Mouse (Mus musculus): ENCODE results near the gene Zbp1.
A peak's percentile ranks its signal among the peaks of the same experiment; 100 is the strongest.

Zbp1 gene

DNA sequence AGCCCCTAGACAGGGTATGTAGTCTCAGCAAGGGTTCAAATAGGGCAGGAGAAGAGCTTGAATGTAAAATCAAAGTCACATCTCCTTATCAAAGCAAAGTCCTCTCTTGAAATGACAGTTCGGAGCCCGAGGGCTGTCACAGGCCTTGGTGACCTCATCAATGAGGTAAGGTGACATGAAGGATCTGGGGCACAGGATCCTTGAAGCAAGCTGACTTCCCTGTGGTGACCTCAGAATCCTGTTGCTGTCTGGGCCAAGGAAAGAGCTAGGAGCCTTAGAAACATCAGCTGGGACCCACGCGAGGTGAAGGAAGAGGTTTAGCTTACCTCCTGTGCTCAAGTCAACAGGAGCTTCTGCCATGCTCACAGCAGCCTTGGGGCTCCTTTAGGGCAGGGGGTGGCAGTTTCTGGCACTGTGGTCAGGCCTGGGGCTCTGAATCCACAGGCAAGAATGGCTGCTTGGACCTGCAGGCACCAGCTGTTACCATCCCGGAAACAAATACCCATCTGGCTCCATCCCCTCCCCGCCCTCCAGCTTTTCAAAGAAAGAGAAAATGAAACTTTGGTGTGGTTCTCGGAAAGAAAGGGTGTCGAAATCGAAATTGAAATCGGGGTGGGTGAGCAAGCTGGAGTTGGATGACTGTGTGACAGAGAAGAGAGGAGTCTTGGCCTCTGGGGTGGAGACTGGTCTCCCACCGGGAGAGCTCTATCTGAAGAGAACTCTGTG, at the start of gene Zbp1:
TSS of gene Zbp1 (minus strand) at position 508 of the 726 bp plus-strand sequence.
- DNase-seq: no peak

DNA sequence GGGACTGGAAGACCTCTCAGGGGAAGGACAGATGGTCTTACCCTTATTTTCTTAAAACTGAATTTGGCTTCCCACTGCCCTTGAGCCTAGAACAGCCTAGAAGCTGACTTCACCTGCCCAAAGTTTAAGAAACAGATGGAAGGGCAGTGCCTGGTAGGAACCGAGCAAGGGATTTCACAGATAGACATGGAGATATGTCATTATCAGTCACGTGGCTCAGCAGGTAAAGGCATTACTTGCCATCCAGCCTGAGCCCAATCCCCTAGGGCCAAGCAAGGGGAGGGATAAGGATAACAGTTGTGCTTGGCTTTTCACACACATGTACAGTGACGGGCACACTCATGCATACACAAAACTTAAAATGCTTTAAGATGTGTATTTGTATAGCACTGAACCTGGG, 48.8 kb upstream of the Zbp1 start:
- no peak for DNase-seq

DNA sequence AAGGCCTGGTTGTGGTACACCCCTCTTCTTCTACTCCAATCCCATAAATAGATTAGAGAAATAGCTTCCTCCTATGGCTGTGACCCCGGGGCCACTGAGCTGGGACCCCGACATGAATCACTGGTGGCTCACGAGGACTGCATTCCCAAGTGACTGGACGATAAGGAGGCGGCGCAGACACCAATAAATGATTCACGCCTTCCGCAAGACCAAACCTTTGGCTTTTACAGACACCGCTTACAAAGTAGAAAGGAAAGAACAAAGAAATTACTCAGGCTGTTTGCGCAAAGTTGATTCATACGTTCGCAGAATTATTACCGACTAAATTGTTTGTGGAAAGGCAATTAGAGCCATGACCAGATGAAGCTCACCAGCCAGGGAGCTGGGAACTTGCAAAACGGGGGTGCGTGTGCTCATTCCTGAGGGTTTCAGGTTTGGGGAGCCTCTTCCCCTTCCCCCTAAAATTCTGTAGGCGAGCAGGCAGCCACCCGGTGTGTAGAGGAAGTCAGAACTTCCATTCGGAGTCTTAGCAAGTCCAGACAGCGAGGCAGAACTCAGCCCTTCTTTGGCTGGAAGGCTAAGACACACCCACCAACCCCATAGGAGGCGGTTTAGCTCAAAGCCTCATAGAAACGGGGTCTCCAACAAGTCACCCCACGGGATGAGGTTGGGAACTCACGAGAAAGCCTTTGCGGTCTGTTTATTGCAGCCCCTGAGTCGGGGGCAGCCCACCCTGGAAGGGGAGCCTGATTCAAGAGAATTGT, 47.8 kb upstream of the Zbp1 start:
- no peak for DNase-seq

DNA sequence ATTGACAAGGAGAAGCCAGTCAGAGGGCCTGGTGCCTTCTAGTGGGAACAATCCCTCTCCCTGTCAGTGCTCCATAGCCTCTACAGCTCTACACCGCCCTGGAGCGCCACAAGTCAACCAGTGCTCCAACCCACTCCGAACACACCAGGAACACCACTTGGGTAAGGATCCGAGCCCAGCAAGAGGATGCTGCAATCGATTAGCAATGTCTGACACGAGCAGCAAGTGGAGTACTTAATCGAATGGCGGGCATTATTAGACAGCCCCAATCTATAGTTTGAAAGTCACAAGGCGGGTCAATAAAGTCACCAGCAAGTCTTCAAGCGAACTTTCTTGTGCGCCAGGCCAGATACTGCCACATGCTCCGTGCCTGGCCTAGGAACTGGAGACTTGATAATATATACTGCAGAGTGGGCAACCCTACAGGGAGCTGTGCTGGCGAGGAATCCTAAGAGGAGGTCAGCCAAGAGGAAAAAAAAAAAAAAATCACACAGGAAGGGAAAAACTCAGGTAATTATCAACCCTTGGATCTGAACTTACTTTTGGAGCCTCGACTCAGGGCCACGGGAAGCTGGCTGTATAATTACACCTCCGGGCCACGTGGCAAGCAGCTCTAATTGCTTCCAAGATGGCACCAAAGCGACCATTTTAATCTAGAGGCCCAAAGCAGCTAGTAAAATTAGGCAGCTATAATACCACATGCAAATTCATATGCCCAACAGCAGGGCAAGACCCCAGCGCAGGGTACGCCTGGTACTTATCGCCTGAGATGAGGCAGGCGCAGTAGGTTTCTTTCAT, 46.9 kb upstream of the Zbp1 start:
- no peak for DNase-seq

DNA sequence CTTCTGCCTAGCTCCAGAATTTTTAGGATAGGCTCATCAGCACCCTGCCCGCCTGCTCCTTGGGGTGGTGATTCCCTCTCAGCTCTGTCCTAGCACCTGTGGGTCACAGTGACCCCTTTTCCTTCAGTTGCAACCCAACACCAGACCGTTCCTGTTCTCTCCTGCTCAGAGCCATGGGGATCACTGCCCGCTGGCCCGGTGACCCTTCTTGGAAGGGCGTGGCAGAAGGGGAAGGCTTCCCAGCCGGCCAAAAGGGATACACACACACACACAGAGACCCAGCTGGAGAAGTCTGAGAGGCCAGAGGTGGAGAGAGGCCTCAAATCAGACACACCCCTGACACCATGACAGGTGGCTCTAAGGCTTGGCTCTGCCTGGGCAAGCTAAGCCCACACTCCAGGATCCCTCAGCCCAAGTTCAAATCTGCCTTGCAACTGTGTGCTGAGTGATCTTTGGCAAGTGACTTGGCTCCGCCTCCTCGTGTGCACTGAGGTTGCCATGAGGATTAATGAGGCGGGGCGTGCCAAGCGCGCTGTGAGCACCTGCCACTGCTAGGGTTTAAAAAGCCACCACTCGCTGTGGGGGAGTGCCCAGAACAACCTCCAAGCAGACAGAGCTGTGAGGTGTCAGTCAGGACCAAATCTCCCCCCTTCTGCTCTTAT, 45.9 kb upstream of the Zbp1 start:
- DNase-seq: peak; percentile 74

DNA sequence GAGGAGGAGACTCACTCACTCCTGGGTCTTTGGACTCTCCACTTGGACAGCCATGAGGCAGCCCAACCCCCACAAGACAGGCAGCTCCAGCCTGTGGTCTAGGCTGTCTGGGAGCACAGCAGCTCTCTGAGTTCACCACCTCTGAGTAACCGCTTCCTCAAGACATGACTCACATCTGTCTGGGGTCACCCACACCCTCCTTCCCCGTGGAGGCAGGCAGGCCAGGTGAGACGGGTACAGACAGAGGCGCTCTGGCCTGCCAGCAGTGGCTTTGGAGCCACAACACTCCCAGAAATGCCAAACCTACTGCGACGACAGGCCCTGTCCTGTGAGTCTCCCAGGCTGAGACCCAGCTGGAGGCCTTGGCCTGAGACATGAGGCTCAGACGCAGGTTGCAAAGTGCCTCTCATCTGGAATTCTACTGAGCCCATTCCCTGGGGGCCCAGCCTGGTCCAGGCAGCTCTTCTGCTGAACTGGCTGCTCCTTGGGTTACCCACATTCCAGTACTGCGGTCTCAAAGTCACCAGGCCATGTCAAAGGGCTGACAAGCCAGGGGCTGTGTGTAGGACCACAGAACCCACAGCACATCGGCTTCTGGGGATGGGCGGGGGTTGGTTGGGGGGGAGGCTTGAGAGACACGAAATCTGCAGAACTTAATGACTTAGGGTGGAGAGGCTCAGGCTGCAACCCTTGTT, 45.1 kb upstream of the Zbp1 start:
- DNase-seq: no peak

DNA sequence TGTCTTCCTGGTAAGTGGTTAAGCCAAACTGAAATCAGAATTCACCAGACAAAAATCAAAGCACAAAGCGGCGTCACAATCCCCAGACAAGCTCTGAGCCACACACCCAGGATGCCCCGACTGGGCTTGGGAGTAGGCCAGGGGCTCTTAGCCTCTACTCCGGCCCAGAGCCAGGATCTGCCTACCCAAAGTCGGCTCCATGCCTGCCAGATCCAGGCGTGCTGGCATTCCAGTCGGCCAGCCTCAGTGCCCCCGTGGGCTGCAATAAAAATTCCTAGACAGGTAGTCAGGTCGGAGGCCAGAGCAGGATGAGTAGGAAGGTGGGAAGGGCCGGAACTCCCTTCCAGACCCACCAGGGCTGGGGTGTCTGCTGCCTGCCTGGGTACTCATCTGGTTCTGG, 42.8 kb upstream of the Zbp1 start:
- DNase-seq: no peak

DNA sequence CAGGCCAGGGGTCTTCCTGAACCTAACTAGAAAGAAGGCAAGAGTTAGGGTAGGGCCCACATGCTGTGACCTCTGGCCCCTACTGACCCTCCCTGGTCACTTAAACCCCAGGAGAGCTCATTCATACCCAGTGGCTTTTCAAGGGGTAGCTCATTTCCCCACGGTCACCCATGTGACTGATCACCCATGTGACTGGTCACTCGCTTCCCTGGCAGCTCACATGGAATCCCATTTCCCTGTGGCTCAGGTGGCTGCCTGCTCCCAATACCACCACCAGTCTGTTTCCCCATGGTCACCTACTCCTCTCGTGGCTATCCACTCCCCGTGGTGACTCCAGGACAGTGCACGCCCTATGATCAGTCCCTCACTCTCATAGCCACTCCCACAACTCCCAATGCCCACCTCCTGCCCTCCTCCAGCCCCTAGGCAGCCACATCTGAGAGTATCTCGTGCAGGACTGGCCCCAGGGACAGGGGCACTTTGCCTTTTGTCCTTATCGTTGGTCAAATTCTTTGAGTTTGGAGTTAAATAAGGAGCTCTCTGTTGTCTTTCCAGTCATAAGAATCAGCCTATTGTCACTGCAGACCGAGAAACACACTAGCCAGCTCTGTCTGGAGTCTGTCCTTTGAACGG, 39.9 kb upstream of the Zbp1 start:
- no peak for DNase-seq

DNA sequence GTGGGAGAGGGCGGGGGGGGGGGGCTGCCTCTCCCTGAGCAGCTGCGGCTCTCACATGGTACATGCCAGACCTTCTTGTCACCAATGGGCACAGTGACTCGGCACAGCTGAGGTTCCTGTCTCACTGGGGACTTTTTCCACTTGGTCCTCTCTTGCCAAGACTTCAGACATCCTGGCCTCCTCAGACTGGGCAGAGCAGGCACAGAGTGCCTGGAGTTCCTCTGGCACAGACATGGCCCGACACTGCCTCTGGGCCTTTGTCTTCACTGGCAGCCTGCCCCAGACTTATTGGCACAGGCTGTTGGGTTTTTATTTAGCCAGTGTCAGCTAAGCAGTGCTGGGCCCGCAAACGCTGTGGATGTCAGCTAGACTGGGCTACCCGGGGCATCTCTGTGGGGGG, 38.9 kb upstream of the Zbp1 start:
- DNase-seq: no peak

DNA sequence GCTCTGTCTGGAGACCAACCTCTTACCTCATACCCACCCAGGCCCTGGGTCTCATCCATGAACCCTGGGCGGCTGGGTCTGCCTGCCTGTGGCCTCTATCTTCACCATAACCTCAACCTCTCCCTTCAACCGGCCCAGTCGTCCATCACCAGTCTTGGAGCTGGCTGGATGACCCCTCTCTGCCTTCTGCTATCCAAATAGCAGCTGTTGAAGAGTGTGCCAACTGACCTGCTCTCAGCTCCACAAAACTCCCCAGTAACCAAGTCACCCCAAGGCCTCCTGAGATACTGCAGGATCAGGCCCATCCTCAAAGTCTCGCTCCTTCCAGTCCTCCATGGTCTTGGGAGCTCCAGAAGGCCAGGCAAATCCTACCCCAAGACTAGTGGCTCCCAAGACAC, 37.8 kb upstream of the Zbp1 start:
- DNase-seq: no peak

DNA sequence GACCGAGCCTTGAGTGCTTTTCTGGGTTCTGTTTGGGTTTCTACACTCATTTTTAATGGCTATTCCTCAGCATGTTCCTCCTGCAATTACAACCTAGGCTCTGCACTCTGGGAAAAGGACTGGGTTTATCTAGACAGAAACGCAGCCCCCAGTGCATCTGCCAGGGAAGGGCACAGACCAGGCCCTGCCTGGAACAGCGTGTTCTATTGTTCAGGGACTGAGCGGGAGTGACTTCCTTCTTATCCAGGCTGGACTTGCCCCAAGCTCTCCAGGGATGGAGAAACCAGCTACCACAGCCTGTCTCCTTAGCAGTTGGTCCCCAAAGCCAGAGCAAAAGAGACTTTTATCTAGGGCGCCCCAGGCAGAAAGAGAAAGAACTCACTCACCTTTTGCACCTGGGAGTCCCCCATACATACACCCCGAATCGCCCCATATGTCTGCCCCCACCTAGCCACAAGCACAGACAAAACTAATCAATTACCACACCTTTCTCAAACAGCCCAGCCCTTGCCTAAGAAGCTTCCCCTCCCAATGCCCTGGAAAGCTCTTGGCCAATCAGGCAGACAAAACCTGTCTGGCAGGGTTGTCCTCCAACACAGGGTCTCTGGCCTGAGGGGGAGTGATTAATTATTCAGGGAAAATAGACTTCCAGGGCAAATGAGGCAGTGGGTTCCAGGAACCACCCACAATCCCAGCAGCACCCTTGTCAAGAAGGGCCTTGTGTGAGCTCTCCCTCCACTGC, 37.3 kb upstream of the Zbp1 start:
- DNase-seq: no peak

DNA sequence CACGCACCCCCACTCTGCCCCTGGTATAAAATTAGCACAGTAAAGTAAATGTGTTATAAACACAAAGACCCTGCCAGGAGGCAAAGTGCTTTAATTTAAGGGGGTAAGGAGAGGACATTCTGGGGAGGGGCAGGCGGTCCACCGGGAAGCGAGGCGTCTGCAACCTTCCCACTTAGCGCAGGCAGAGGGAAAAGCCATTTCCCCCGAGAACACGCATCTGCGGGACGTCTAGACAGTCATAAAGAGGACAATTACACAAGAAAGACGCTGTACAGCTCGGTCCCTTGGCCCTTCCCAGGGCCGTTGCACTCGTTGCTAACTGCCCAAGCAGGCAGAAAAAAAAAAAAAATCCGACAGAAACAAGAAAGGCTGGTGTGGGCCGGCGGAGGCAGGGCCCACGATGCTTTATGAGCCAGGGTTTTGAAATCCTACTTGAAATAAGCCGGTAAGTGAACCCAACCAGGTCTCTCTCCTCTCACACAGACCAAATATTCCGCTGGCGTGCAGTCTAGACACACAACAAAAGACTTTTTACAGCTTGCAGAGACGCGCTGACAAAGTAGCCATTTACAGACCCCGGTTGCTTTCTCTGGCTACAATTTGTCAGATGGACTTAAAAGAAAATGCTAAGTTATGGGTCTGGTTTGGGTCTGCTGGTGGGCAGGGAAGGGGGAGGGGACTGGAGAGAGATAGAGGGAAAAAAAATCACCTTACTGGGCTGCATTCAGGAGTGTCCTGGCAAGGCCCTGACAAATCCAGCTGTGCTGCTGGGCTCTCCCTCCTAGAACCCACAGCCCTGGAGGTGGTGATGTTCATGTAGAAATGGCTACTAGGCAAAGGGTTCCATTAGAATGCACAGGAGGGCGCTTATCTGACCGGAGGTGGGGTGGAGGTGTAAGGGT, 35.3 kb upstream of the Zbp1 start:
- DNase-seq: peak; percentile 79

DNA sequence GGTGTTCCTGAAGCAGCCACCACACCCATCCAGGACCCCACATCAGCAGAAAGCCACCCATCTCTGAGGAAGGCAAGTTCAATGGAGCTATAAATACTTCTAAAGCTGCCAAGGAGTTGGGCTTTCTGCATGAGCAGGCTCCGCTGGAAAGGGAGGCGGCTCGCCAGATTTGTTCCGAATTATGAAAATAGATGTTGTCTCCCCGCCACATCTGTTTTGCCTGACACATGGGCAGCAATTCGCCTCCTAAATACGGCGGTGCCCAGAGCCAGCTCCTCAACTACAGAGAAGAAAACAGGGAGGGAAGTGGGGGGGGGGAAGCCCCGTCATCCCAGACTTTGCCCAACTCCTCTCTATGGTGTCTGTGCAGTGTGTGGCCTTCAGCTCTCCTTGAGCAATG, 33.0 kb upstream of the Zbp1 start:
- DNase-seq: no peak

DNA sequence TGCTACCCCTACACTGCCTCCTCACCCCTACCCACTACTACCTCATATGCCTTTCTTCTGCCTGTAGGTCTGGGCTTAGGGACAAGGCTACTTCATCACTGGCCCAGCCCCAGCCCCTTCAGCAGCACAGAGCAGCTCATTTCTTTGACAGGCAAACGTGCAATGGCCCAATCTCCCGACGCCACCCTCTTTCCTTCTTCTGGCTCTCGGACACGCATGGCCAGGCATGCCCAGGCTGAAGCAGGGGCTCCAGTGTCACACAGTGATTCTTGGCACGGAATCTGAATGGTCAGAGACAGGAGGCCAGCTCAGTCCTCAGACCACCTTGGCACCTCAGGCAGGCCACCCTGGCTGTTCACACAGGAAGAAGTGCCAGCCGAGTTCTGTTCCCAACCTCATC, 32.4 kb upstream of the Zbp1 start:
- DNase-seq: no peak

DNA sequence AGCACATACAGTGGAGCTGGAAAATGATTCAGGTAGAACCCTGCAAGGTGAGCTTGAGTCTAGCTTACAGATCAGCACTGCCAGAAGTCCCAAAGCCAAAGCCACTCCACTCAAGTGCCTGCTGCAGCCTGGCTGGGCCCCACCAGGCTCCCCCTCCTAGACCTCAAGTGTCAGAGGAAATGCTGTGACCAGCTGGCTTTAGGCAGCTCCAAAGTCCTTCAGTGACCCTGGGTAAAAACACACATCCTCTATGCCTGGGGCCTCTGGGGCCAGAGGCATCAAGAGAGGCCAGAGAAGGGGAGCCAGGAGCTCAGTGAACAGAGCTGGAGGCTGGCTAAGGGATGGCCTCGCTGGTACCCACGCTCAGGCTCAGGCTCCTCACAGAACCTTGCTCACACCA, 31.7 kb upstream of the Zbp1 start:
- no peak for DNase-seq

DNA sequence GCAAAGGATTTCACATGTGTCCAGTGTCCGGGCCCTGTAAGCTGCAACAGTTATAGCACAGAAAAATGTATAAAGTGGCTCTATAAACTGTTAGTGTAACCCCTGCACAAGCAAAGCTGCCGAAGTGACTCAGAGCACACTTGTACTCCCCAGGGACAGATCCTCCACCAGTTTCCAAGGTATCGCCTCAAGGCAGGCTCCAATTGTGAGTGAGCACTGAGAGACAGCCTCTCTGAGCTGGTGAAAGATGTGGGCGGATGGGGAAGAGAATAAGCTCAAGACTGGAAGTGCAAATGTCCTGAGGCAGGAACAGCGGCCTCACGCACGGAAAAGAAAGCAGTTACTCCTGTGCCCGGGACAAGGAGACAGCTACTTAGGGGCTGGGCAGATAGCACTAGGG, 31.2 kb upstream of the Zbp1 start:
- DNase-seq: no peak

DNA sequence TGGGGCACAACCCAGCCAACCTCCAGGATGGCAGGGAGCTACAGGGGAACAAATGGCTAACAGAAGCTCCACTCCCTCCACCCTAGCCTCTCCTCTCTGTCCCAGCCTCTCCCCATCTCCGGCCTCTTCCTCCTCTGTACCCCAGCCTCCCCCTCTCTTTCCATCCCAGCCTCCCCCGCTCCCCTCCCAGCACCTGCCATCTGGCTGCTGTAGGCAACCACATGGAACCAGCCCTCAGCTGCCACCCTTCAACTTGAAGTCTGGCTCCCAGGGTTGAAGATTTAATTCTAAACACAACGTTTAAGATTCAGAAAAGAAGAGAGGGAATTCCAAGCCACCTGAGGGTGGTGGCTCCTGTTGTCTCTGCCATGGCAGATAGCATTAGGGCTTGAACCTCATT, 30.7 kb upstream of the Zbp1 start:
- no peak for DNase-seq

DNA sequence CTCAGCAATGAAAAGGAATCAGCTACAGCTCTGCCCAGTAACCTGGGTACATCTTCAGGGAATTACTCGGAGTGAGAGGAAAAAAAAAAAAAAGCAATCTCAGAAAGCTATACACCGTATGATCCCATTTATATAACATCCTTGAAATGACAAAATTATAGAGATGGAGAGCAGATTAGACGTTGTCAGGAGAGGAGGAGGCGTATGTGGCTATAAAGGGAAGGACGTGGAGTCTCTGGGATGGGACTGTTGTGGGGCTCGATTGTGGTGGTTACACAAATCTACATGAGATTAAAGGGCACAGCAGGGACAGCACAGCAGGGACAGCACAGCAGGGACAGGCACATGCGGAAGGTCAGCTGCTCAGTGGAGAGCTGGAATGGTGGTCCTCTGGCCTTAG, 30.1 kb upstream of the Zbp1 start:
- DNase-seq: no peak

DNA sequence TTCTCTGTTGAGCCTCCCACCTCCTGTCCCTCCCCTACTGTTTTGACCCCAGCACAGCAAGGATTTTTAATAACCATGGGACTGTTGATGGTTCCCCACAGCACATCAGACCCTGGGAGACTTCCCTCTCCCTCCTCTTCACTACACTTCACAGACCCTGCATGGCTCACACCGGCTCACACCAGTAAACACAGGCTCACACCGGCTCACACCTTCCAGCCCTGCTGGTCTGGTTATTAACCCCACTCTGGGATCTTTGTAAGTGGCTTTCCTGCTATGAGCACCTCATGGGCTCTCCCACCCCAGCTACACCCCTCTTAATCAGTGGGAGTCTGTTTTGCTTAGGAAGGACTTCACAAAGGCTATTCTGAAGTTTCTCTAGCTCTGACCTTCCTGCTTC, 29.2 kb upstream of the Zbp1 start:
- DNase-seq: no peak

DNA sequence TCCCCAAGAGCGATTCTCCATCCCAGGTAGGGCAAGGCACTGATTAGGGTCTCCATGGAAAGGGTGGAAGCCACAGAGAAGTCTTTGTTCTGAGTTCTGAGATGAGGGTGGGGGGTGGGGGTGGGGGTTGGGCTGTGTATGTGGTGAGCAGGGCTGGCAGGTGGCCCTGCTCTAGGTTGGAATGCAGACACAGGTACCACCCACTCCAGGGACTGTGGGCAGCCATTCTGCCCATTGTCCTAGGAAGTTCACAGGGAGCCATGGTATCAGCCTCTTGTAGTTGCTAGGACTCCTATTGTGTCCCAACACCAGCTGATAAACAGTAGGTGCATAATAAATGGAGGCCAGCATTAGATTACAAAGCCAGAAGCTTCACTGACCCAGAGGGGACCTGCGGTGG, 28.5 kb upstream of the Zbp1 start:
- no peak for DNase-seq
